Mouse (Mus musculus): Measurements from ENCODE around the gene Wfdc5. TPM values are rescaled to one million over a fixed set of nuclear protein-coding genes. Genes with fewer than 3 reads are reported as not detected.

Wfdc5 gene
- polyA plus RNA-seq (2017; shearing (Covaris generic)): 1 to 10 TPM in 1 of 2 experiments, not detected in 1; 1.8 TPM

GRCm38 (mm10) chr2:164182692-164183255 is at the start of gene Wfdc5:
TSS of gene Wfdc5 (minus strand) at chr2:164182742.

GRCm38 (mm10) chr2:164221522-164221921 is 39.0 kb upstream of the Wfdc5 start, which contains the start of gene Wfdc15b:
TSS of gene Wfdc15b (minus strand) at chr2:164221660.

GRCm38 (mm10) chr2:164199626-164200327 is 17.2 kb upstream of the Wfdc5 start, which contains the start of gene Wfdc15a:
TSS of gene Wfdc15a (minus strand) at chr2:164200130.

GRCm38 (mm10) chr2:164190576-164190975 is 8.0 kb upstream of the Wfdc5 start, which contains the start of gene Wfdc12:
TSS of gene Wfdc12 (minus strand) at chr2:164190608.

GRCm38 (mm10) chr2:164170902-164171301 is 11.6 kb downstream of the Wfdc5 start, which contains the start of gene Kcns1:
TSS of gene Kcns1 (minus strand) at chr2:164171113.

Other genes starting within 250 kb of the Wfdc5 start
- 100 to 1,000 TPM; 219 to 238 TPM for gene Ywhab, start 187.8 kb downstream of the Wfdc5 start, polyA plus RNA-seq (2017; shearing (Covaris generic))
- 1 to 10 TPM; 1.4 to 2.8 TPM for gene Pabpc1l, start 157.3 kb downstream of the Wfdc5 start, polyA plus RNA-seq (2017; shearing (Covaris generic))
- gene Stk4, start 112.4 kb downstream of the Wfdc5 start, polyA plus RNA-seq (2017; shearing (Covaris generic)): 100 to 1,000 TPM; 188 to 243 TPM
- gene Tomm34, start 111.6 kb downstream of the Wfdc5 start, polyA plus RNA-seq (2017; shearing (Covaris generic)): 100 to 1,000 TPM; 137 to 154 TPM
- 1 to 10 TPM in 1 of 2 experiments, under 1 TPM in 1; 0.31 to 1.5 TPM for gene Kcns1, start 11.6 kb downstream of the Wfdc5 start, polyA plus RNA-seq (2017; shearing (Covaris generic))
- 100 to 1,000 TPM in 1 of 2 experiments, 1 to 10 TPM in 1; 1.4 to 102 TPM for gene Wfdc12, start 7.9 kb upstream of the Wfdc5 start, polyA plus RNA-seq (2017; shearing (Covaris generic))
- not detected for gene Wfdc15a, start 17.4 kb upstream of the Wfdc5 start, polyA plus RNA-seq (2017; shearing (Covaris generic))
- not detected for gene Wfdc15b, start 38.9 kb upstream of the Wfdc5 start, polyA plus RNA-seq (2017; shearing (Covaris generic))
- not detected for gene Svs2, start 55.7 kb upstream of the Wfdc5 start, polyA plus RNA-seq (2017; shearing (Covaris generic))
- gene Svs3b, start 73.9 kb upstream of the Wfdc5 start, polyA plus RNA-seq (2017; shearing (Covaris generic)): 1 to 10 TPM in 1 of 2 experiments, not detected in 1; 1.1 TPM
- not detected for gene Svs4, start 95.7 kb upstream of the Wfdc5 start, polyA plus RNA-seq (2017; shearing (Covaris generic))
- not detected for gene Svs3a, start 106.5 kb upstream of the Wfdc5 start, polyA plus RNA-seq (2017; shearing (Covaris generic))
- gene Svs6, start 134.0 kb upstream of the Wfdc5 start, polyA plus RNA-seq (2017; shearing (Covaris generic)): not detected
- gene Svs5, start 150.0 kb upstream of the Wfdc5 start, polyA plus RNA-seq (2017; shearing (Covaris generic)): under 1 TPM in 1 of 2 experiments, not detected in 1; 0.56 TPM
- 10 to 100 TPM in 1 of 2 experiments, 1 to 10 TPM in 1; 1.5 to 18.8 TPM for gene Slpi, start 206.4 kb upstream of the Wfdc5 start, polyA plus RNA-seq (2017; shearing (Covaris generic))
- gene Rbpjl, start 220.4 kb upstream of the Wfdc5 start, polyA plus RNA-seq (2017; shearing (Covaris generic)): under 1 TPM in 1 of 2 experiments, not detected in 1; 0.66 TPM
- gene Matn4, start 222.4 kb upstream of the Wfdc5 start, polyA plus RNA-seq (2017; shearing (Covaris generic)): under 1 TPM; 0.11 to 0.73 TPM

Data from inflammation-experienced regulatory T-cells (primary cell).